In the genomic region with DNA sequence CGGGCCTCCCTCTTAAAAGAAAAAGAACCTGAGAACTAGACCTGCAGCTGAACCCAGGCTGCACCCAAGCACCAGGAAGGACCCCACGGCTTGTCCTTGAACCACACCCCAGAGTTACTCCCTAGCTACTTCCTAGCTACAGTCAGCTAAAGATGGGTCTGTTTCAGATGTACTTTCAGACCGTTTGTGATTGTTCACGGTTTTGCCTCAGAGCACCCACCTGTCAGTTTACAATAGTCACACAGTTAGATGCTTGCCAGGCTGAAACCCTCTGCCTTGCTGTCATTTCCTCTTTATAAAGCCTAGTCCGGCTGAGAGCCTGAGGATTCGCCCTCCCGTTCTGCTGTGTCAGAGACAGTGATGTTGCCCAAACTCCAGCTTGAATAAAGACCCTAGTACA, we compare ENCODE assay signal across 26 mouse cellular contexts.
"Had no signal": no experiment of that assay in that cellular context is flagged by ENCODE, and none has a peak within 500 bp of the region (broad histone marks: within the 10 kb centered on the region; RNA-seq: fewer than 3 reads in every experiment).

No protein-coding gene starts in this region.

- H3K27ac ChIP-seq: layer of hippocampus, adult 2 months; left cerebral cortex, adult 2 months; liver, embryonic 14.5 days; lung, embryonic 15.5 days; midbrain, embryonic 10.5 days; midbrain, embryonic 13.5 days; neural tube, embryonic 13.5 days; stomach, embryonic 15.5 days had no signal

- DNase-seq: kidney, adult 18-20 months; kidney, adult 9 months; kidney, postnatal 14 days; kidney, postnatal 4 days; layer of hippocampus, adult 9-11 months; layer of hippocampus, postnatal 36 days; lung, adult 18-20 months; lung, postnatal 10 days; lung, postnatal 36 days; right cerebral cortex, postnatal 25 days; thymus, adult 2 months; thymus, postnatal 14 days; thymus, postnatal 4 days had no signal

- H3K27me3 ChIP-seq: lung, embryonic 15.5 days; megakaryocyte, embryonic 14.5 days; midbrain, embryonic 13.5 days; neural tube, embryonic 13.5 days; stomach, embryonic 15.5 days had no signal

- ATAC-seq: inflammation-experienced regulatory T-cells, adult 6 months; intestine, embryonic 16.5 days; midbrain, embryonic 13.5 days; midbrain, embryonic 16.5 days had no signal

- H3K9me3 ChIP-seq: lung, embryonic 15.5 days; neural tube, embryonic 13.5 days; stomach, embryonic 15.5 days had no signal

- H3K4me1 ChIP-seq: lung, embryonic 15.5 days; megakaryocyte, embryonic 14.5 days; midbrain, embryonic 10.5 days; midbrain, embryonic 13.5 days; neural tube, embryonic 13.5 days; stomach, embryonic 15.5 days had no signal

- H3K4me3 ChIP-seq: layer of hippocampus, adult 2 months; left cerebral cortex, adult 2 months; lung, embryonic 15.5 days; megakaryocyte, embryonic 14.5 days; midbrain, embryonic 10.5 days; midbrain, embryonic 13.5 days; myocyte; neural tube, embryonic 13.5 days; stomach, embryonic 15.5 days had no signal

- H3K9ac ChIP-seq: liver, embryonic 14.5 days; lung, embryonic 15.5 days; midbrain, embryonic 13.5 days; neural tube, embryonic 13.5 days; stomach, embryonic 15.5 days had no signal

- H3K36me3 ChIP-seq: lung, embryonic 15.5 days; midbrain, embryonic 10.5 days; midbrain, embryonic 13.5 days; neural tube, embryonic 13.5 days; stomach, embryonic 15.5 days had no signal

- H3K4me2 ChIP-seq: lung, embryonic 15.5 days; midbrain, embryonic 13.5 days; neural tube, embryonic 13.5 days; stomach, embryonic 15.5 days had no signal
